Mouse (Mus musculus): ENCODE data around the gene Espl1. TPM values are rescaled to one million over a fixed set of nuclear protein-coding genes. Genes with fewer than 3 reads are reported as not detected.
A peak's percentile ranks its signal among the peaks of the same experiment; 100 is the strongest.

Gene Espl1
- polyA plus RNA-seq, 1 experiment from 2014 or later: 18.0 TPM

DNA sequence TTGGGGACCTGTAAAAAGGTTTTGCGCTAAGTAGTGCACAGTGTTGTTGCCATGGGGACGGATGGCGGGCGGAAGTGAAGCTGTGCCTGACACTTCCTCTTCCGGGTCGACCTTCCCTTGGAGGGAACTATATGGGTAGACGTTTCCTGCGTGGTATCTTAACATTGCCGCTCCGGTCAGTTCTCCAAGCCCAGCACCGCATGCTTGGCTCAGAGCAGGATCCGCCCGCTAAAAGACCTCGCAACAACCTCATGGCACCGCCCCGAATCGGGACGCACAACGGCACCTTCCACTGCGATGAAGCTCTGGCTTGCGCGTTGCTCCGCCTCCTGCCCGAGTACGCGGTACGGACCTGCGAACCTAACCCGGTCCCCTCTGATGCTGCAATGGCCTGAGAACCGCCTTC lies 35.5 kb downstream of the Espl1 start, which contains the start of gene Myg1:
Myg1 (plus strand) TSS at position 100 of the 406 bp plus-strand sequence.
- DNase-seq (ENCODE audit: low spot score): peak; percentile 91

DNA sequence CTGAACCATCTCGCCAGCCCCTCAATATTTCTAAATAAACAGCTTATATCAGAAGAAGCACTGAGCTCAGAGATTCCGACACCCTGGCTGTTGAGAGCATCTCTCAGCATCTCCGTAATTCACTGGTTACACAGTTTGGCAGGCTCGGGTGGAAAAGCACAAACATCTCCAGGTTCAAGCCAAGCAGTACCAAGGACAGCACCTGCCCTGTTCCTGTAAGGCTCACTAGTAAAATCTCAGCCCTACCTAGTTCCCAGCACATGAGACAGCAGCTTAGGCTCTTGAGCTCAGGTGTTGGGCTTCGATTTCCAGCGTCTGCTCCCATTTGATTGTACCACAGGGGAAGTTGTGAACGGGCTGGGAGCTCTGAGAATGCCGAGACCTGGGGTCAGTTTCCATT lies 39.2 kb downstream of the Espl1 start:
- DNase-seq (ENCODE audit: low spot score): no peak

DNA sequence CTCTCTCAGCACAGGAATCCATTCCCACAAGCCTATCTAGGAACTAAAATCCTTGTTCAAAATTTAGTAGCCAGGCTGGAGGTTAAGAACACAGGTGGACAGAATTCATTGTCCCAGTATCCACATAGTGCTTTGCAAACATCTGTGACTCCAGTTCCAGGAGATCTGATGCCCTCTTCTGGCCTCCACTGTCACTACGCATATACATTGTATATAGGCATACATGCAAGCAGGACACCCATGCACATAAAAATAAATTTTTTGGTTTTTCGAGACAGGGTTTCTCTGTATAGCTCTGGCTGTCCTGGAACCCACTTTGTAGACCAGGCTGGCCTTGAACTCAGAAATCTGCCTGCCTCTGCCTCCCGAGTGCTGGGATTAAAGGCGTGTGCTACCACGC lies 39.9 kb downstream of the Espl1 start:
- peak; percentile 43 for DNase-seq (ENCODE audit: low spot score)

DNA sequence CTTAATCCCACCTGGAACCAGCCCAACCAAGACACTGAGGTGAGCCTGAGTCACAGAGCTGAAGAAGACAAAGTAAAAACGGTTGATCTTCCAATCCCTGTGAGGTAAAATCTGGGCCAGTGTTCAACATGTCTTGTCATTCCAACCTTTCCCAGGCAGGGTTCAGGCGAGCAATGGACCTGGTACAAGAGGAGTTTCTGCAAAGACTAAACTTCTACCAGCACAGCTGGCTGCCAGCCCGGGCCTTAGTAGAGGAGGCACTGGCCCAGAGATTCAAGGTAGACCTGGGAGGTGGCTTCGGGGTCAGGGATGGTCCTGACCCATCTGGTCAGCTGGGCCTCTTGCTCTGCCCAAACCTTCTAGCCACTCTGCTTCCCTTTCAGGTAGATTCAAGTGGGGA lies 40.9 kb downstream of the Espl1 start:
- no peak for DNase-seq (ENCODE audit: low spot score)

DNA sequence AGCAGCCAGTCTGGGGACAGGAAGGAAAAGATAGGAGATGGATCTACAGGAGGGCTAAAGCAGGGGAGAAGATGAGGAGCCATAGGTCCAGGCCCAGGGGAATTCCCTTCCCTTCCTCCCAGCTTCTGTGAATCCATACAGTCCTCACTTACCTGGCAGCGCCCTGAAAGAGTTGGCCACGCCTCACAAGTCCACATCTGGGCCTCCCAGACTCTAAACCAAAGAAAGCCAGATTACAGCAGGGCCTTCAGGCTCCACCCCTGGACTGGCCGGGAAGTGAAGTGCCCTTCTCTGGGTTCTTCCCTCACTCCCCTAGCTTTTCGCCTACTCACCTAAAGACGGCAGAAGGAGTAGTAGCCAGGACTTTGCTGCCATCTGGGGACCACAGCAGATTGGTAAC lies 43.5 kb downstream of the Espl1 start:
- no peak for DNase-seq (ENCODE audit: low spot score)

DNA sequence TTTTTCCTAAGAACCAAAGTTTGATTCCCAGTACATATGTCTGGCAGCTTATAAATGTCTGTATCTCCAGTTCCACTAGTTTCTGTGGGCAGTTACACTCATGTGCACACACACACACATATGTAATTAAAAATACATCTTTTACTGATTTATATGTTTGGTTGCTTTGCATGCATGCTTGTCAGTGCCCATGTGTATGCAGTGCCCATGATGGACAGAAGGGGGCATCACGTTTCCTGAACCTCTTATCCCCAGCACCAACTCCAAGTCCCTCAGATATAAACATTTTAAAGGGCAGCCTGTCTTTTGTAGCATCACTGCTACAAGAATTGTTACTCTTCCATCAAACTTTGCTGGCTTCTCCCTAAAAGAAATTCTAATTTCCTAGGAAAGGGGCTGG lies 45.5 kb downstream of the Espl1 start:
- peak; percentile 61 for DNase-seq (ENCODE audit: low spot score)

DNA sequence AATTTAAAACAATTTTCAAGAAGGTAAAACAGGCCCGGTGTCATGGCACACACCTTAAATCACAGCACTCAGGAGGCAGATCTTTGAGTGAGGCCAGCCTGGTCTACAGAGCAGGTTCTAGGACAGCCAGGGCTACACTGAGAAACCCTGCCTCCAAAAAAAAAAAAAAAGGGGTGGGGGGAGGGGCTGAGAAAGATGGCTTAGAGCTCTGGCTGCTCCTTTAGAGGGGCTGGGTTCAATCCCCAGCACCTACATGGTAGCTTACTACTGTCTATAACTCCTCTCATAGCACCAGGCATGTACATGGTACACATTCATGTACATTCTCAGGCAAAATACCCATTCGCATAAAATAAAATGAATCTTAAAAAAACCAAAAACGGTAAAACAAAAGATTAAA lies 48.4 kb downstream of the Espl1 start:
- DNase-seq (ENCODE audit: low spot score): no peak

DNA sequence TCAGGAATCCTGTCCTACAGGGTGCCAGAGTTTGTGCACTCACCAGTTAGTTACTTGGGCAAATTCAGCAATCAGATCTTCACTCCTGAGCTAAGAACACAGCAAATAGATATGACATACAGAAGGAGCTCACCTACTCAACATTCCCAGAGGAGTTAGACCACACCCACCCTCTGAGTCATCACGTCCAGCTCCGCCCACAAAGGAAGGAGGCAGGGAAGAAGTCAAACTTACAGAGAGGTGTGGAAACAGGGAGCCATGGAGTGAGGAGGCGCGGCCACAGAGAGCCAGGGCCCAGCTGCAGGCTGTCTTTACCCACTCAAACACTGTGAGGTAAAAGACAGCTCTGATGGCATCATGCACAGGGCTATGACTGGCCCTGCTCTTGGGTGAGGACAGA lies 50.4 kb downstream of the Espl1 start:
- no peak for DNase-seq (ENCODE audit: low spot score)

DNA sequence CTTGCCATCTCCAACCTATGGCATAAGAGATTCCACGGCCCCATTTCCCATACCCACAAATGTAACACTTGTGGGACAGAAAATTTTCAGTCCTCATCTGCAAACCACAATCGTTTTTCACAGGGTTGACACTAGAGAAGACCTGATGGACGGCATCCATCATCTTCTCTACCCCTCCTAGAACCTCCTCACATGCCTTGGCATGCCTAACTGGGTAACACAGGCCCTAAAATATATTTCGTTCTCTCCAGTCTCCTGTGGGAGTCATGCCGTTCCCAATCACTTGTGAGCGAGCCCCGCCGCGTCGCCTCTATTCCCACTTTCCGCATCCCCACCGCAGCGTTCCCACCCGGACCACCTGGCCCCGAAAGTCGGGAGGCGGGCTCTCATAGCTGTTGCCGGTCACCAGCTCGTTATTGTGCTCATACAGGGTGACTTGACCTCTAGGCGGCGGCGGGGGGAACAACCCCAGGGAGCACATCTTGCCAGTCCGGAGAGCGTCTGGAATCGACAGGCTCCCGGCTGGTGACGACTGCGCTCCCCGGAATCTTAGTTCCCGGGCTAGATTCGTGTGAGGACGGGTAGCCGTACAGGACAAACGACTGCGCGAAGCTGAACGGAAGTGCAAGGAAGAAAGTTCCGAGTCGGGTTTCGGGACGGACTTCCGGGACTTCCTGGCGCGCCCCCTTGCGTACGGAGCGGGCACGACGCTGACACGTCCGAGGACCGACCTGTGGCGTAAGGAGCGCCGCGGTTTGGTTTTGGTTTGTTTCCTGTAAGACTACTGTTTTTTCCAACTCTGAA lies 54.3 kb downstream of the Espl1 start, which contains the start of gene Aaas:
Aaas (minus strand) TSS at position 634 of the 804 bp plus-strand sequence.
- peak; percentile 96 for DNase-seq (ENCODE audit: low spot score)

DNA sequence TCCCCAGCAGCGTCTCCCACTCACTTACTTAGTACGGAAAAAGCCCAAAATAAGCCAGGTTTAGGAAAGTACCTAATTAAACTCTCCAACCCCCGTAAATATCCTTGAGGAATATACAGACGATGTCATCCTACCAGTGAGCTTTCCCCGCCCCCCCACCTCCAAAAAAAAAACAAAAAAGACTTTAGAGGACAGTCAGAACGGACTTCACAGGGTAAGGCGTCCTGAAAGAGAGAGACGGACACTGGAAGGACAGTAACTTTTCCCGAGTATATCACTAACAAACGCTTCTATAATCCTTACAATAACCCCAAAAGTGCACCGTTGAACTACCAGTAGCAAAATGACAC lies 54.9 kb downstream of the Espl1 start:
- DNase-seq (ENCODE audit: low spot score): no peak

DNA sequence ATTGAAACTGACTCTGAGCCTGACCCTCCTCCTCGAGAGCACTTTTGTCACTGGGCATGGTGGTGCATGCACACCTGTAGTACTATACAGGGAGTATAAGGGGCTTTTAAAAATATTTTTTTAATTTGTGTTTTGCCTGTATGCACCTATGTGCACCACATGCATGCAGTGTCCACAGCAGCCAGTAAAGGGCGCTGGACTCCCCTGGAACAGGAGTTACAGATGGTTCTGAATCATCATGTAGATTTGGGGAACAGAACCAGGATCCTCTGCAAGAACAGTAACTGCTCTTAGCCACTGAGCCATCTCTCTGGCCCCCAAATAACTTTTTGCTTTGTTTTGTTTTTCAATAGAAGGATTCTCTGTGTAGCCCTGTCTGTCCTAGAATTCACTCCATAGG lies 56.1 kb downstream of the Espl1 start:
- no peak for DNase-seq (ENCODE audit: low spot score)

DNA sequence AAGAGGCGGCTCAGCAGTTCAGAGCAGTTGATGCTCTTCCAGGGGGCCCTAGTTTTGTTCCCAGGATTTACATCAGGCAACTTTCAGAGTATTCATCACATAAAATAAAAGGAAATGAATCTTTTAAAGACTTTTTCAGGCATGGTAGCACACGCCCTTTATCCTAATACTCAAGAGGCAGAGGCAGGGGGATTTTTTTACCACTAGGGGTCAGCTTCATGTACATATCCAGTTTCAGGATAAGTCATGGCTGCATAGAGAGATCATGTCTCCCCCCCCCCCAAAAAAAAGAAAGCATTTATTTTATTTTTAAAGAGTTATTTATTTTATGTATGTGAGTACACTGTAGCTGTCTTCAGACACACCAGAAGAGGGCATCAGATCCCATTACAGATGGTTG lies 57.9 kb downstream of the Espl1 start:
- no peak for DNase-seq (ENCODE audit: low spot score)

DNA sequence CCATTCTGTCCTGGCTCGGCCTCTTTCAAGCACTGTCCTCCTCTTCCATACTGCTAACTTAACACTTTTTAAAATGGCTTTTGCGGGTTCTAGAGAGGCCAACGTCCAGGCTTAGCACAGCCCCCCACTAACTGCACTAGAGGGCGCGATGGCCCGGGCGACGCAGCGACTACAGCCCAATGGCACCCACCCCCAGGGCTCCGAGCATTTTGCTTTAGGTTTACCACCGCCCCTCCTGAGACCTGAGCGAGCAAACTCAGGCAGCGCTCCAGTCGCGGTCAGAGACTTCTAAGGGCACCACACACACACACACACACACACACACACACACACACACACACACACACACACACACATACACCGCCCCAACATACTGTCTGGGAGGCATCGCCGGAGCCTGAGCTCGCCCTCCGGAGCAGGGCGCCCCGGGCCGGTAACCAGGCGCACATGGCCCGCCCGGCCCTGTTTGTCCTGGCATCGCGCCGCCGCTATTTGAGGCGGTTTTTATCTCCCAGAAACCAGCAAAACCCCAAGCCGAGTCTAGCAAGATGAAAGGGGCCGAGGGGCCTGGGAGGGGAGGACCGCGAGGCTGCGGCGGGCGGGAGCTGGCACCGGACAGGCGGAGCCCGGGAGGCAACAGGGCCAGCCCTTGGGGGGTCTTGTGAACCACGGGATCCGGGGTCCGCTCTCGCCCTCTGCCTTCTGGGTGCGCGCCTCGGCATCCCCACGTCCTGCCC lies 59.2 kb downstream of the Espl1 start:
- DNase-seq (ENCODE audit: low spot score): no peak

DNA sequence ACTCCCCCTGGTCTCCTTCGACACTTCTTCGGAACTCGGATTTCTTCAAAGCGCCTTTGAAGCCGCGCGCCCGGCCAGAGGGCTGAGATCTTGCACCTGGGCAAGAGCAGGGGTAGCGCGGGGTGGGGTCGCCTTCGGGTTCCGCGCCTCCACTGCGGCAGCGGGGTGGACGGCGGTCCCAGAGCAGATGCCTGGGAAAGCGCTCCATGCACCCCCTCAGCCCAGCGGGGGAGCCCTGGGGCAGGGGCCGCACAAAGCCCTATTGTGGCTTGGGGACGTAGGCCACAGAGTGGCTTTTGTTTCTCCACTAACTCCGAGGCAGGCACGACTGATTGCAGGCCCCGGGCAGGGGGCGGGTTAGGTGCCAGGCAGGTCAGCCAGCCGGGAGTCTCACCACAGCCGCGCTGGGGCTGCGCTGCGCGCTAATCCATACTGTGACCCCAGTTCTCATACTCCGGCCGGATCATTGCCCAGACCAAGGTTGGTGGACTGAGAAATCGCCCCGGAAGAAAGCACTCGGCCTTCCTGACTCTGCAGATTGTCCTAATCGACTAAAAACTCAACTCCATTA lies 59.9 kb downstream of the Espl1 start:
- no peak for DNase-seq (ENCODE audit: low spot score)

DNA sequence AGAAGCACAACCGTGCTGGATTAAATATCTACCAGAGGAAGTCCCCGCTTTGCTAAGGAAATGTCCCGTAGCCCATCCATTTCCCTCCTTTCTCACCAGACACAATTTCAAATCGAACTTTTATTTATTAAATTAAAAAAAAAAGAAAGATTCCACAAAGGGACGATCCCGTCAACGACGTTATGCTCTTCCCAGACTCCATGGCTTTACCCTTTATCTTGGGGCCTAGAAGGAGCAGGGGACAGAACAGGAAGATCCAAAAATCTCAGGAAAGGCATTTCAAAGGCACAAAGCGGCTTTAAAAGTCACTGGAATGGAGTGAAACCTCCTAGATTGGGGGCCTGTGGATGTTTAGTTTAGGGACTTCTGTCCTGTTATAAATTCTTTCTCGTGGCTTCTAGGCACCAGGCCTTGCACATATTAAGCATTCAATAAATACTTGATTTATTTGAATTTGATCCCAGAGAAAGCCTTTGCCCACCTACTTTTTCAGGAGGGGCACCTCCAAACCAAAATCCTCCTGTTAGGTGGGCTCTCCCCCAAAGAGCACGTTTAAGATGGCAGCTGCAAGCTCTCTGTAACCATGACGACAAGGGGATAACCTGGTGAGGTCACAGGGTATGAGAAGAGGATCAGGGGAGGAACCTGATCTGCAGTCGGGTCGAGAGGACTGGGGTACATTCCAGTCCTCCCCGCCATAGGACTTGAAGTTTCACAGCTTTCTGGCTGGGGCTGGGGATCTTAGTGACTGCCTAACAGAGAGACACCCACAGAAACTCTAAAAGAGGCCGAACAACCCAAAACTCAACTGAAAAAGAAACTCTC lies 60.6 kb downstream of the Espl1 start:
- no peak for DNase-seq (ENCODE audit: low spot score)

DNA sequence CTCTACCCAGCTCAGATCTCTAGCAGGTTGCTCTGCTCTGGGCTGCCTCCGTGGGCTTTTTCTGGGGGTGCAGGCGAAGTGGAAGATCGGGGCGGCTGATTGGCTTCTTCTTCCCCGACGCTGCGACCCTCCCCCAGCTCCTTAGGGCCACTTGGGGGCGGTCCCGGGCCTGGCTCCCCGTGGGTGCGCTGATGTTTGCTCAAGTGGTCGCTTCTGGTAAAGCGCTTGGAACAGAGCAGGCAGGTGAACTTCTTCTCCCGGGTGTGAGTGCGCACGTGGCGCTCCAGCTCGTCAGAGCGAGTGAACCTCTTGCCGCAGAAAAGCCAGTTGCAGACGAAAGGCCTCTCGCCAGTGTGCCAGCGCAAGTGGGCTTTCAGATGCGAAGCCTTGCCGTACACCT lies 62.1 kb downstream of the Espl1 start:
- DNase-seq (ENCODE audit: low spot score): peak; percentile 44

DNA sequence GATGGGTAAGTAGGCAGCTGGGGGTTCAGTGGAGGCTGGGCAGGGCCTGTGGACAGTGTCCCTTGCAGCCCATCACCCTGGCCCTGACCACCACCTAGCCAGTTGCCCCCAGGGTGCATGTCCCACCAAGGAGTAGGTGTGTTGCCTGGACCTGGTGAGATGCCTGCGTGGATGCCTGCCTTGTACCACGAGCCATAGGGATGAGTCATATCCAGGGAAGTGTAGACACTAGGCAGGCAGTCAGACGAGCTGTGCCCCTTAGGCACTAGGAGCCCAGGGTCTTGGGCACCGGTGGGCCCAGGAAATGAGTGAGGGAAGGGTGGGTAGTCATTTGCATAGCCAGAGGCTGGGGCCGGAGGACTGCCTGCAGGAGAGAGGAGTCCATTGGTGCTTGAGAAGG lies 62.8 kb downstream of the Espl1 start:
- DNase-seq (ENCODE audit: low spot score): no peak

DNA sequence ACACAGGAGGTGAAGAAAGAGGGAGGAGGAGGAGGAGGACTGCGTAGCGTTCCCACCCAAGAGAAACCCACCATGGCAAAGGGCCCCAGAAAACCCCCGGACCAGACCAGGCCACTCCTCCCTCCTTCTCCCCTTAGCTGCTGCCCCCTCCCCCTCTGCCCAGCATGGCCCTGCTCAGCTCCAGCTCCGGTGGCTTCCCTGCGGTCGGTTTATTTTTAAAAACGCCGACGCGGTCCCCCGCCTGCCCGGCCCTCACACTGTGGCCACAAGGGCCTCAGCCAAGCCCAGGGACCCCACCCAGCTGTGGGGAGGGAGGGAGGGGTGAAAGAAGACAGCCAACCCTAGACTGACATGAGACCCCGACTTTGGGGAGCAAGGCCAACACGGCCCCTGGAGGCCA lies 66.6 kb downstream of the Espl1 start:
- DNase-seq (ENCODE audit: low spot score): no peak

DNA sequence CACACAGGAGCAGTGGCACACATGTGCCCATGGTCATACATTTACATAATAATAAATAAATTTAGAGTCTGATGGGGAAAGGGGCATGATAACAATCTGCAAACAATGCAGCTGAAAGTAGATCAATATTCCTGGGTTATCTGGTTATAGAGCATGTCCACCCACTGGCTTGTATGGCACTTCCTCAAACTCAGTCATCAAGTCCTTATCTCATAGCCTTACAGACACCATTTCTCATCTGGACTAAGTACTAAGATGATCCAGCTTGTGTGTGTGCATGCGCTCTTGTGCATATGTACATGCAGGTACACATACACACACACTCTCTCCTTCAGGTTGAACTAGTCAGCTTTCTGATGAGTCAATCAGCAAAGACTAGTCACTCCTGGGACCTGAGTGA lies 68.6 kb downstream of the Espl1 start:
- no peak for DNase-seq (ENCODE audit: low spot score)

DNA sequence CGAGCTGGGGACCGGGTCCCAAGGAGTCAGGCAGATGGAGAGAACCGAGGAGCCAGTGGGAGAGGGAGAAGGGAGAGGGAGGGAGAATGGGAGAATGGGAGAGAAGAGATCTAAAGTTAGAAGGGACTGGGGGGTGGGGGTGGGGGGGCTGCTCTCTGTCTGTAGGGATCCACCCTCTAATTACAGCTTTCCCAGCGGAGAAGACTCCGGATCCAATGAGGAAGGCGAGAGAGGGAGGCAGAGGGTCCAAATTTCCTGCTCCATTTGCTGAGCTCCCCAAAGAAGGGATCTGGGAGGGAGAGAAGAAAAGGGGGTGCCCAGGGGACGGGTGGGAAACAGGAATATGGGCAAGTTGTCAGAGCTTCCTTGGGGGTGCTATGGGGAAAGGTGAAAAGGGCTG lies 70.2 kb downstream of the Espl1 start:
- DNase-seq (ENCODE audit: low spot score): no peak

DNA sequence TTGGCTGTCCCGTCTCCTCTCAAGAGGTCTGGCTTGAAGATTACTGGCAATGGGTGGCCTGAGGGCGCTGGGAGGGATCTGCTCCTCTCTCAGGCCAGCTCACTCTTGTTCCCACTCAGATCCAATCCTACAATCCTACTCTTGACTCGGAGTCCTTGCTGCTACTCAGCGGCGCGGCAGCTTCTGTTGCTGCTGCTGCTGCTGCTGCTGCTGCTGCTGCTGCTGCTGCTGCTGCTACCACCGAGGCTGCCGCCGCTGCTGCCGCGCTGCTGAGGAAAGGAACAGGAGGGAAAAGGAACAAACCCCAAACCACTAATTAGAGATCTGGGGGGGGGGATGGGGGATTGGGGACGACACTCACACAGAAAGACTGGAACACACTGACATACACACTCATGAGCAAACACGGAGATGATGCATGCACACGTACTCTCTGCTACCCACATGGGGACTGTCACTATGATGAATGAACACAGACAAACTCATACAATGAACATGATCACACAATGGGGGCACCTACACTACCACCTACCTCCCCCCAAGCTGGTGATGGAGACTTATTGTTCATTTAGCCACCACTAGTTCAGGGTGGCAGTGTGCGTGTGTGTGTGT lies 70.8 kb downstream of the Espl1 start, which contains the start of gene Sp7:
Sp7 (minus strand) TSS at position 450 of the 612 bp plus-strand sequence.
- no peak for DNase-seq (ENCODE audit: low spot score)

Data from thymus, postnatal 0 days (tissue).